Mouse (Mus musculus) thymus, adult 18-20 months (tissue): ENCODE results near the gene Unc93a.
"Not testable (repeated sequence)": the region's sequence is repeated elsewhere in the genome, so short reads cannot be mapped to it uniquely, and the experiment has no call there.

ENCODE experiments used
- DNase-seq, 2 experiments: peaks; one replicate each; pipeline ENCODE4 v3.0.0; 2022; ENCODE audit warnings: mixed read lengths in 2 of 2

Gene Unc93a

GRCm38 (mm10) chr17:13131710-13132109, at the start of gene Unc93a:
Gene Unc93a (minus strand): TSS chr17:13131810.
- not testable (repeated sequence) for DNase-seq

- DNase-seq, result not testable (repeated sequence)
Measured at GRCm38 (mm10) chr17:13180491-13180890, 48.9 kb upstream of the Unc93a start.

GRCm38 (mm10) chr17:13179021-13179420, 47.4 kb upstream of the Unc93a start:
- not testable (repeated sequence) for DNase-seq

- not testable (repeated sequence) for DNase-seq
Measured at GRCm38 (mm10) chr17:13177796-13178195, 46.2 kb upstream of the Unc93a start.

GRCm38 (mm10) chr17:13175609-13176008, 44.0 kb upstream of the Unc93a start:
- not testable (repeated sequence) for DNase-seq

GRCm38 (mm10) chr17:13174029-13174428, 42.4 kb upstream of the Unc93a start:
- DNase-seq, result not testable (repeated sequence)

GRCm38 (mm10) chr17:13173578-13173977, 42.0 kb upstream of the Unc93a start:
- DNase-seq, result not testable (repeated sequence)

- not testable (repeated sequence) for DNase-seq
Measured at GRCm38 (mm10) chr17:13146128-13146527, 14.5 kb upstream of the Unc93a start.

- DNase-seq, result not testable (repeated sequence)
Measured at GRCm38 (mm10) chr17:13144580-13145215, 13.1 kb upstream of the Unc93a start.

GRCm38 (mm10) chr17:13142665-13143064, 11.1 kb upstream of the Unc93a start:
- not testable (repeated sequence) for DNase-seq

GRCm38 (mm10) chr17:13135356-13135755, 3.7 kb upstream of the Unc93a start:
- not testable (repeated sequence) for DNase-seq

- DNase-seq, result not testable (repeated sequence)
Measured at GRCm38 (mm10) chr17:13132352-13132751, 742 bp upstream of the Unc93a start.

GRCm38 (mm10) chr17:13129737-13130465, 1.7 kb downstream of the Unc93a start:
- DNase-seq, result not testable (repeated sequence)

GRCm38 (mm10) chr17:13129324-13129723, 2.3 kb downstream of the Unc93a start:
- DNase-seq, result not testable (repeated sequence)

GRCm38 (mm10) chr17:13124241-13124640, 7.4 kb downstream of the Unc93a start:
- not testable (repeated sequence) for DNase-seq

GRCm38 (mm10) chr17:13123308-13124038, 8.1 kb downstream of the Unc93a start:
- not testable (repeated sequence) for DNase-seq

GRCm38 (mm10) chr17:13112504-13113291, 18.9 kb downstream of the Unc93a start:
- DNase-seq, result not testable (repeated sequence)

- DNase-seq, result not testable (repeated sequence)
Measured at GRCm38 (mm10) chr17:13106563-13106962, 25.0 kb downstream of the Unc93a start.

- DNase-seq, result not testable (repeated sequence)
Measured at GRCm38 (mm10) chr17:13092960-13093359, 38.6 kb downstream of the Unc93a start.

- DNase-seq, result not testable (repeated sequence)
Measured at GRCm38 (mm10) chr17:13092100-13092764, 39.4 kb downstream of the Unc93a start.

- not testable (repeated sequence) for DNase-seq
Measured at GRCm38 (mm10) chr17:13091510-13091909, 40.1 kb downstream of the Unc93a start.

GRCm38 (mm10) chr17:13069227-13069626, 62.4 kb downstream of the Unc93a start:
- DNase-seq, result not testable (repeated sequence)
